In the genomic region with DNA sequence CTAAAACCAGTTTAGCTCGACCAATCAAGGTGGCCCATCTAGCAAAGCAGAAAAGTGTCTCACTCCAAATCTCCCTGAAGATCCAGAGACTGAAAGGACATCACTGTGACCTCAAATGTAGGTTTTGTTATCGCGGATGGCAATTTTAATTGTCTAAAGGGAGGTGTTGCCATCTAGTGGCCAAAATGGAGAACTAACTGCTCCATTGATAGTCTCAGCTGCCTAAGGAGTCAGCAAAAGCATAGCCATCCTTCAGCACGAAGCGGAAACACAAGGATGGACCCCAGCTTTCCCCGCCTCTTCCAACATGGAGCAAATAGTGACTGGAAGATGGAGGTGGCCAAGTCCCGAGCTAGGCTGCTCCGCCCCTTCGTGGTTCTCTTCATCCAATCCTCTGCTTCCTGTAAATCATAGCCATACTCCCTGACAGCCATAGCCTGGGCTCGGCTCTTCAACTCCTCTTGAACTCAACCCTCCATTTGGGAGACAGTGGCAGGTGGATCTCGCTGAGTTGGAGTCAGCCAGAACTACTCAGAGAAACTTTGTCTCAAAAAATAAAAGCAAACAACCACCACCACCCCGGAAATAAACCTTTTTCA, we compare ENCODE assay signal across 8 mouse cellular contexts. TPM values are rescaled to one million over a fixed set of nuclear protein-coding genes. Genes with fewer than 3 reads are reported as not detected.
A peak's percentile ranks its signal among the peaks of the same experiment; 100 is the strongest.
DNase-seq lines count a peak whose midpoint lies in the region; ATAC-seq and TF ChIP-seq lines count a peak whose summit lies in the region.

No protein-coding gene starts in this region.

- TF ChIP-seq CTCF in midbrain, postnatal 0 days (IDR thresholded peaks at IDR 0.05), result peak; percentile 95

- H3K36me3 ChIP-seq in heart, embryonic 11.5 days (ENCODE audit: control insufficient read depth, insufficient read depth, low read length), result no peaks in the 10 kb centered on the region
- no peaks in the 10 kb centered on the region for H3K36me3 ChIP-seq in hindbrain, embryonic 15.5 days
- no peaks in the 10 kb centered on the region for H3K36me3 ChIP-seq in midbrain, postnatal 0 days (ENCODE audit: insufficient read depth, low read length)

- intact Hi-C loops in left cerebral cortex, postnatal 4 days (cut with DNase I), result loop anchor here (5.0 kb wide), 2 partner anchors 211 to 226 kb away; no protein-coding TSS in a partner anchor

- H3K9ac ChIP-seq in heart, embryonic 11.5 days (ENCODE audit: low read depth, low read length), result no peak overlapping the region
- H3K9ac ChIP-seq in hindbrain, embryonic 15.5 days, result no peak overlapping the region
- H3K9ac ChIP-seq in midbrain, postnatal 0 days (replicated peaks; ENCODE audit: low read length, poor library complexity, severe bottlenecking), result no peak overlapping the region

- 26% methylated on average over 12 of the region's 12 CpGs for WGBS in heart, embryonic 11.5 days (ENCODE audit: insufficient replicate concordance)
- WGBS in hindbrain, embryonic 15.5 days, result 32% methylated on average over 12 of the region's 12 CpGs
- WGBS in midbrain, postnatal 0 days, result 27% methylated on average over 12 of the region's 12 CpGs

- H3K9me3 ChIP-seq in heart, embryonic 11.5 days (replicated peaks; ENCODE audit: control insufficient read depth, low read length), result no peaks in the 10 kb centered on the region
- H3K9me3 ChIP-seq in hindbrain, embryonic 15.5 days, result no peaks in the 10 kb centered on the region
- H3K9me3 ChIP-seq in midbrain, postnatal 0 days (ENCODE audit: low read length), result no peaks in the 10 kb centered on the region

- H3K4me2 ChIP-seq in heart, embryonic 11.5 days, result no peak overlapping the region
- no peak overlapping the region for H3K4me2 ChIP-seq in hindbrain, embryonic 15.5 days
- no peak overlapping the region for H3K4me2 ChIP-seq in midbrain, postnatal 0 days (ENCODE audit: low read depth, low read length, poor library complexity, severe bottlenecking)

- no peak overlapping the region for H3K4me3 ChIP-seq in heart, embryonic 11.5 days (ENCODE audit: low read depth, low read length)
- no peak overlapping the region for H3K4me3 ChIP-seq in hindbrain, embryonic 15.5 days
- H3K4me3 ChIP-seq in midbrain, postnatal 0 days (ENCODE audit: low read depth, low read length), result no peak overlapping the region

- DNase-seq in heart, adult 8-10 months (ENCODE audit: low spot score), result peak; percentile 57
- DNase-seq in MEL-GATA-1-ER (ENCODE audit: extremely low read depth, low read depth), result peak; percentile 35
- DNase-seq in embryo, embryonic 9.5 days (ENCODE audit: extremely low spot score), result peak; percentile 70
- DNase-seq in left cerebral cortex, postnatal 4 days, result peak; percentile 47
- DNase-seq in midbrain, postnatal 0 days (ENCODE audit: low spot score), result peak; percentile 79

- no peak overlapping the region for H3K27ac ChIP-seq in heart, embryonic 11.5 days (ENCODE audit: low read depth, low read length)
- no peak overlapping the region for H3K27ac ChIP-seq in hindbrain, embryonic 15.5 days (replicated peaks)
- no peak overlapping the region for H3K27ac ChIP-seq in midbrain, postnatal 0 days (ENCODE audit: low read depth, low read length)

- H3K4me1 ChIP-seq in heart, embryonic 11.5 days (ENCODE audit: control insufficient read depth, insufficient read depth, low read length), result no peaks in the 10 kb centered on the region
- no peaks in the 10 kb centered on the region for H3K4me1 ChIP-seq in hindbrain, embryonic 15.5 days (replicated peaks)
- no peaks in the 10 kb centered on the region for H3K4me1 ChIP-seq in midbrain, postnatal 0 days (ENCODE audit: insufficient read depth, low read length)

- no peaks in the 10 kb centered on the region for H3K27me3 ChIP-seq in heart, embryonic 11.5 days (ENCODE audit: control insufficient read depth, insufficient read depth, low read length)
- H3K27me3 ChIP-seq in hindbrain, embryonic 15.5 days, result no peaks in the 10 kb centered on the region
- H3K27me3 ChIP-seq in midbrain, postnatal 0 days (ENCODE audit: insufficient read depth, low read length), result peaks cover 13% of the 10 kb centered on the region; the same call in 1 of the 2 replicates

- ATAC-seq in heart, embryonic 11.5 days (replicated peaks; ENCODE audit: insufficient number of reproducible peaks, low FRiP score, low TSS enrichment), result no peak
- ATAC-seq in hindbrain, embryonic 15.5 days (ENCODE audit: low FRiP score, low read depth), result peak; percentile 61
- no peak for ATAC-seq in midbrain, postnatal 0 days (ENCODE audit: low FRiP score)
- no peak for ATAC-seq in erythroblast, adult 5-6 weeks (replicated peaks; ENCODE audit: low FRiP score, poor library complexity, severe bottlenecking)

RNA-seq across cellular contexts. Expression of gene Pkdcc, which starts 38.1 kb away (rescaled TPM):
- total RNA-seq in heart, adult 8-10 months (2022), result 10 to 100 TPM; 46.4 to 59.2 (median 52.7) TPM
- polyA plus RNA-seq in heart, embryonic 11.5 days (2014; fragmentation: Nextera tagmentation; extraction: Ambion mirVana), result 17.9 and 18.0 TPM in 2 replicates
- 5.7 and 7.1 TPM in 2 replicates for polyA plus RNA-seq in hindbrain, embryonic 15.5 days (2015; fragmentation: Nextera tagmentation; extraction: Ambion mirVana)
- 10 to 100 TPM; 22.1 to 25.2 TPM for total RNA-seq in left cerebral cortex, postnatal 4 days (2021)
- 27.8 and 33.7 TPM in 2 replicates for total RNA-seq in midbrain, postnatal 0 days (2014; rRNA removed)
- 2.1 and 2.2 TPM in 2 replicates for polyA plus RNA-seq in midbrain, postnatal 0 days (2015; fragmentation: Nextera tagmentation; extraction: Ambion mirVana)
- total RNA-seq in erythroblast, adult 5-6 weeks (2015; ENCODE audit: low replicate concordance), result 1.5 TPM in 1 of 2 replicates, not detected in the other
- total RNA-seq in erythroblast, adult 5-6 weeks (2017; ENCODE audit: low replicate concordance), result not detected in 2 replicates

Comparison
In these comparisons a context has a peak if more than half of its experiments do, and no peak if none do; other contexts are left out.
1. RNA of gene Pkdcc, which starts 38.1 kb away (total RNA-seq): 46.4 to 59.2 TPM in heart, adult 8-10 months, 27.8 to 33.7 TPM in midbrain, postnatal 0 days and 22.1 to 25.2 TPM in left cerebral cortex, postnatal 4 days; 1.5 TPM in erythroblast, adult 5-6 weeks; every median in the first group is over 4 times any median in the second.
2. Peak in every context shown above with its lines, with median percentiles within 50 percentile points of each other: DNase-seq.